Mouse (Mus musculus) Muller cell, postnatal 12 days (primary cell): ENCODE measurements at regions not wholly inside any gene's neighbourhood (a gene's known extent, or its start where the extent isn't known, plus 50 kb on each side); places are given as distances from the start of the nearest gene placed in this dataset.

ENCODE experiments used
- DNase-seq: peaks from one replicate; pipeline ENCODE4 v3.0.0-alpha.2; 2015; ENCODE audit errors: inconsistent ontology term

- DNase-seq, result peak; percentile 84
Measured at GRCm38 (mm10) chr3:119958799-119959467, 174.7 kb upstream of the Ptbp2 start.

- DNase-seq, result no peak
Measured at GRCm38 (mm10) chr3:119957529-119957928, 173.3 kb upstream of the Ptbp2 start.

DNA sequence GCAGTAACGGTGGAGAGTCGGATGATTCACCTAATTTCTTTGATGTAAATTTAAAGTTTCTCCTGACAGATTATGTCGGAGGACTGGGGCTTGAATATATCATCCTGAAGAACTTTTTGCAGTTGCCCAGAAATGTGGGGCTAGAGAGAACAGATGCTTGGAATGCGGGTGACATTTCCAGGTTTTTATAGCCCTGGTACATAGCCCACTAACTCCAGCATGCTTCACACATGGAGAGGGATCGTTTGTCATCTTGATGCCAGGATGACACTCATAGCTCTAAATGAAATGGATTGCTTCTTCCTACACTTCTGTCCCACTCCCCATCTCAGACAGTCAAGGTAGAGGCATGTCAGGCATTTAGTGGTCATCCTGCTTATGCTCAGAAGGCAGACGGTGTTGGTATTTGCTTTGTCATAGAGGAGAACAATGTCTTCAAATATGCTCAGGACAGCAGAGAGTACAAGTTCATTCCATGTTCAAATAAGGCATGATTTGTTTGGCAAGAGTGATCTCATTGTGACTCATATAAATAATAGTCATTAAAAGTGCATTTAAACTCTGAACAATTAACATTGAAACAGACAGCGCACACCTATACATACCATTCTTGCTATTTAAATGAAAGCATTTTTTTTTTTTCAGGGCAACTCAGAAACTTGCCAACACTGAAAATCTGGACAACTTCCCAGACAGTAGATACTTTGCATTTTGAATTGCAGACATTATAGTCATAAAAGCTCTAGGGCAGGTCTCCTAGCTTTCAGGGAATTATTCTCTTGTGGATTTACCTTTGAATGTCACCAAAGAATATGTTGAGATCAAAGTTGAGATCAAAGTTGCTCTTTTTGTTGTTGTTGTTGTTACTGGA is 171.7 kb upstream of the Ptbp2 start:
- peak; percentile 93 for DNase-seq

DNA sequence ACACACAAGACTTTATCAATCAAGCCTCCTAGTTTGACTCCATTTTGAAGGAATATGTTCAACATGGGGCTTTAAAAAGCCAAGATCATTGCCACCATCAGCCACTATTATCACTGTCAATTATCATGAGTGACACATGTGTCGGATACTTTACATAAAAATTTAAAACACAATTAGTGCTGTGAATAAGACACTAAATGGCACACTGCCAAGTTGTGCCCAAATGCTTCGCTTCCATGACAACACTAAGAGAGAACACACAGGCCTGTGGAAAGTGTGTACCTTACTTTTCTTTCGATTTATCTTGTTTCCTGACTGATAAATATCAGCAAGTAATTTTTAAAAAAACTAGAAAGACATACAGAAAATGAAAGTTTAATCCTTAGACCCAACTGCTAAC is 166.5 kb upstream of the Ptbp2 start:
- no peak for DNase-seq

DNA sequence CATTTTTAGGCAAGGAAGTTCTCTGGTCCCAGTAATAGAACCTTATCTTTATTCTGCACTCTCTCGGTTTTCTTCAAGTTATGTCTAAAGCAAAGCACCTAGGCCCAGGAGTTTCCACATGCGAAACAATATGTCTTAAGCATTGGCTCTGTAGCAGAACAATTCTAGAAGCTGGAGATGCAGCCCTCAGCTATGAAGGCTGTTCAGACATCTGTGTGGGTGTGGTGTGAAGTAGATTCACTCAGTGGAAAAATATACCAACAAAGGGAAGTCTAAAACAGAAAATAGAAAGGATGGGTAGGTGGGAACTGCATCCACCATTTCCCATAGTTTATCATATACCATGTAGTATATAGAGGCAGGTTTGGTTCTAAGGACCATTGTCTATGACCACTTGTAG is 165.8 kb upstream of the Ptbp2 start:
- no peak for DNase-seq

GRCm38 (mm10) chr3:119949620-119950019 is 165.4 kb upstream of the Ptbp2 start:
- peak; percentile 87 for DNase-seq

- DNase-seq, result peak; percentile 86
Measured at GRCm38 (mm10) chr3:119949041-119949470, 164.8 kb upstream of the Ptbp2 start.

DNA sequence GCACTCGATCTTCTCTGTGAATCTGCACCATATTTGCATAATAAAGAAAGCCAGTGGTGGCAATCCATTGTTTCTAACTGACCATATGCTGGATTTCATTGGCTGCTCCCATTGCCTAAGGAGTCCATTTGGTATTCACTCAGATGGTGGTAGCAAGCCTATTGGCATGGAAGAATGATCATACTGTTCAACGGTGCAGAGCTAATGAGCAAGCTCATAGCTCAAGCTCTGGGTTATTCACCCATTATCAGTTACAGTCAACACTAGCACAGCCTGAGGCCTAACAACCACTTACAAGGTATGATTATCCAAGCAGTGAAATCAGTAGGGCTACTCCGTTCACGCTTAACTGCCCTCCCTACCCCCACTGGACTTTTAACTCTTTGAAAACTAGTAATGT is 162.9 kb upstream of the Ptbp2 start:
- DNase-seq, result peak; percentile 74

GRCm38 (mm10) chr3:119944115-119944514 is 159.8 kb upstream of the Ptbp2 start:
- DNase-seq, result no peak

DNA sequence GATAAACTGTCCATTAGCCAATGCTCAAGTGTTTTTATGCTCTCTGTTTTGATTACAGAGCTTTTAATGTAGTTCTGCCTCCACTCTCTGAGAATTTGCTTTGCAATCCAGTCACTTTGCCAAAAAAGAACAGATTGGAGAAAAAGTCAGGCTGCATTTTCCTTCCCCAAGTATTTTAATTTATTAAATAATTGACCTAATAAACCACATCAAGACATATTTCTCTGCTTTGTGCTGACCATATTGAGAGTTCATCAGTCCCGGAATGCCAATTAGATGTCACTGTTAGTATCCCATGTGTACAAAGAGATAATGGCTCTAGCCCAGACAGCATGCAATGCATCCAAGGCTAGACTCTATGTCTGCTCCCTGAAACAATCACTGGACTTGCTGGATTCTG is 154.8 kb upstream of the Ptbp2 start:
- DNase-seq, result peak; percentile 90

- no peak for DNase-seq
Measured at GRCm38 (mm10) chr3:119938425-119938824, 154.2 kb upstream of the Ptbp2 start.

- no peak for DNase-seq
Measured at GRCm38 (mm10) chr3:119936526-119936925, 152.3 kb upstream of the Ptbp2 start.

GRCm38 (mm10) chr3:119933049-119933511 is 148.8 kb upstream of the Ptbp2 start:
- DNase-seq, result peak; percentile 74

GRCm38 (mm10) chr3:119928281-119928680 is 144.0 kb upstream of the Ptbp2 start:
- DNase-seq, result no peak

DNA sequence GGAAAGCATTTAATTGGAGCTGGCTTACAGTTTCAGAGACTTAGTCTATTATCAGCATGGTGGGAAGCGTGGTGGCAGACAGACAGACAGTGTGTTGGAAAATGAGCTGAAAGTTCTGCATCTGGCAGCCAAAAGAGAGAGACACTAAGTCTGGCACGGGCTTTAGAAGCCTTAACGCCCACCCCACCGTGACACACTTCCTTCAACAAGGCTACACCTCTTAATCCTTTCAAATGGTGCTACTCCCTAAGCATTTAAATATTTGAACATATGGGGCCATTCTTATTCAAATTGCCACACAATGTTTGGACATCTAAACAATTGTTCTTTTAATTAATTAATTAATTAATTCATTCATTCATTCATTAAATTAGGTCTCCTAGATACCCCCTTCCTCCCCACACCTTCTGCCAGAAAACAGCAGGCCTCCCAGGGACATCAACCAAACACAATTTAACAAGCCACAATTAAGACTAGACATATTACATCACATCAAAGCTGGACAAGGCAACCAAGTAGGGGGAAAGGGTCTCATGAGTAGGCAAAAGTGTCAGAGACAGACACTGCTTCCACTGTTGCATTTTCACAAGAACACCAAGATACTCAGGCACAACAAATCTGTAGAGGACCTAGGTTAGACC is 135.4 kb upstream of the Ptbp2 start:
- DNase-seq, result no peak

GRCm38 (mm10) chr3:119915984-119916865 is 132.0 kb upstream of the Ptbp2 start:
- DNase-seq, result peak; percentile 59

GRCm38 (mm10) chr3:119911532-119911931 is 127.3 kb upstream of the Ptbp2 start:
- DNase-seq, result no peak

DNA sequence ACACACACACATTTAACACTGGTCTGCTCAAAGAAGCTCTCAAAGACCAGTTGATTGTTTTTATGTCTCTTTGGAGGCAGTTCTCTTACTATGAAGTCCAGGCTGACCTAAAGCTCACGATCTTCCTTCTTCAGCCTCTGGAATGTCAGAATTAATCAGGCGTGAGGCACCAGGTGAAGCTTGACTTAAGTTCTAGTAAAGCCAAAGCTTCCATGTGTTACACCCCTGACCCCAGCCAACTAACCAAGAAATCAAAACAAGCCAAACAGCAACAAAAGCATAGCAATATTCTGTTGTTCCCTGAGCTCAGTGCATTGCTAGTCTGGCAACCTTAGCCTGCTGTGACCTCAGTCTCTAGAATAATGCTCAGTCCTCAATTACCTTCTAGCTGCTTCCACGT is 120.0 kb upstream of the Ptbp2 start:
- no peak for DNase-seq

DNA sequence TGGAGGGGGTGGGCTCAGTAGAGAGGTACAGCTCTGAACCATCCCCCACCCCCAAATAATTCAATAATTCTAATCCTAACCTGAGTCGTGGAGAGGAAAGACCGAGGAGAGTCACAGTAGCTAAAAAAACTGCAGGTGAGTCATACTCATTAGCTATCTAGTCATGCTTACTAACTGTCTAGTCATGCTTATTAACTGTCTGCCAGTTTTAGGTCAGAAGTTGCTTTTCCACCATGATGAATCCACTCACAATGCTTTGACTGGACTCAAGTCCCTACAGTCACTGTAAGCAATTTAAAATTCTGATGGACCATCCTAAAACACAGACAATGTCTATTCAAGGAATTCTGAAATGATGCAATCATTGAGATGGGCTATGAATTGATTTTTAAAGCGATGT is 110.9 kb upstream of the Ptbp2 start:
- peak; percentile 82 for DNase-seq

- DNase-seq, result no peak
Measured at GRCm38 (mm10) chr3:119894035-119894434, 109.8 kb upstream of the Ptbp2 start.

GRCm38 (mm10) chr3:119893165-119893910 is 109.1 kb upstream of the Ptbp2 start:
- DNase-seq, result peak; percentile 33
